Mouse (Mus musculus): ENCODE measurements around the gene Kdm5d. TPM values are rescaled to one million over a fixed set of nuclear protein-coding genes. Genes with fewer than 3 reads are reported as not detected.
A peak's percentile ranks its signal among the peaks of the same experiment; 100 is the strongest.

Gene Kdm5d
- 10 to 100 TPM in 1 of 2 experiments, not detected in 1; 16.1 TPM for total RNA-seq (2021)
- long read RNA-seq, full-length matches to known transcripts = 1 of 6 reads
- long read RNA-seq, partial matches to known transcripts = 2 of 6 reads
- long read RNA-seq, other reads (novel, unspliced or antisense) = 3 of 6 reads

GRCm38 (mm10) chrY:897393-898227, at the start of gene Kdm5d:
Kdm5d (plus strand) TSS chrY:897788.
- DNase-seq (ENCODE audit: low spot score in 2 of 2) = peak in 1 of 2 experiments; percentile 67

GRCm38 (mm10) chrY:872404-872803, 25.2 kb upstream of the Kdm5d start:
- DNase-seq (ENCODE audit: low spot score in 2 of 2) = no peak

- DNase-seq (ENCODE audit: low spot score in 2 of 2) = peak in 1 of 2 experiments; percentile 7
Measured at GRCm38 (mm10) chrY:872855-873549, 24.6 kb upstream of the Kdm5d start.

Small RNAs within 50 kb of the gene (microRNA-seq; reads per million reads assigned to microRNA genes)
- gene Gm47281 = 0 to 0.20 reads per million in 2 experiments

Other genes with a start within 250 kb of the Kdm5d start
- gene Zfy1, start 100.4 kb upstream of the Kdm5d start, total RNA-seq (2021) = not detected
- gene Uba1y, start 79.1 kb upstream of the Kdm5d start, total RNA-seq (2021) = not detected
- gene Eif2s3y, start 112.8 kb downstream of the Kdm5d start, total RNA-seq (2021) = 10 to 100 TPM in 1 of 2 experiments, not detected in 1; 63.0 TPM

All from layer of hippocampus, adult 18-20 months (tissue).